Comparison of ENCODE assay signal across 8 mouse cellular contexts in genomic region chr12:108292957-108293356, GRCm38 (mm10). TPM values are rescaled to one million over a fixed set of nuclear protein-coding genes. Genes with fewer than 3 reads are reported as not detected.
DNase-seq lines count a peak whose midpoint lies in the region; ATAC-seq and TF ChIP-seq lines count a peak whose summit lies in the region.

No protein-coding gene starts in this region.

- H3K27ac ChIP-seq in forebrain, postnatal 0 days (ENCODE audit: low read depth, low read length), result no peak overlapping the region
- no peak overlapping the region; the same call in 1 of the 2 replicates for H3K27ac ChIP-seq in hindbrain, embryonic 13.5 days

- H3K4me3 ChIP-seq in forebrain, postnatal 0 days (ENCODE audit: low read depth, low read length), result no peak overlapping the region
- peak overlapping the region; percentile 8; the same call in 1 of the 2 replicates for H3K4me3 ChIP-seq in hindbrain, embryonic 13.5 days

- no peaks in the 10 kb centered on the region for H3K27me3 ChIP-seq in forebrain, postnatal 0 days (ENCODE audit: insufficient read depth, low read length)
- H3K27me3 ChIP-seq in hindbrain, embryonic 13.5 days, result no peaks in the 10 kb centered on the region

- H3K36me3 ChIP-seq in forebrain, postnatal 0 days (ENCODE audit: insufficient read depth), result no peaks in the 10 kb centered on the region
- no peaks in the 10 kb centered on the region for H3K36me3 ChIP-seq in hindbrain, embryonic 13.5 days

- peak; percentile 88 for TF ChIP-seq CTCF in forebrain, postnatal 0 days (IDR thresholded peaks at IDR 0.05; ENCODE audit: low read depth)

- no peaks in the 10 kb centered on the region for H3K4me1 ChIP-seq in forebrain, postnatal 0 days (ENCODE audit: insufficient read depth)
- peaks cover 24% of the 10 kb centered on the region for H3K4me1 ChIP-seq in hindbrain, embryonic 13.5 days (replicated peaks)

- ATAC-seq in forebrain, postnatal 0 days, result peak; percentile 78; the same call in 1 of the 2 replicates
- peak; percentile 51; the same call in 1 of the 2 replicates for ATAC-seq in hindbrain, embryonic 13.5 days (ENCODE audit: low FRiP score)
- ATAC-seq in monocyte, adult 5-6 weeks (replicated peaks; ENCODE audit: insufficient number of reproducible peaks, low FRiP score, low TSS enrichment, poor library complexity, severe bottlenecking), result no peak

- peak; percentile 86 for DNase-seq in R1 (ENCODE audit: low read depth, low spot score)
- DNase-seq in cerebellum, adult 18-20 months, result peak; percentile 84 to 87
- peak; percentile 79 for DNase-seq in forebrain, postnatal 0 days
- DNase-seq in layer of hippocampus, postnatal 10 days (ENCODE audit: low spot score in 2 of 2), result peak; percentile 69 to 73
- DNase-seq in lung, postnatal 25 days (ENCODE audit: low spot score), result peak; percentile 79
- DNase-seq in right cerebral cortex, postnatal 14 days, result peak; percentile 58

- H3K9ac ChIP-seq in forebrain, postnatal 0 days, result no peak overlapping the region
- no peak overlapping the region for H3K9ac ChIP-seq in hindbrain, embryonic 13.5 days

- no peaks in the 10 kb centered on the region for H3K9me3 ChIP-seq in forebrain, postnatal 0 days (ENCODE audit: low read length)
- no peaks in the 10 kb centered on the region for H3K9me3 ChIP-seq in hindbrain, embryonic 13.5 days

- WGBS in forebrain, postnatal 0 days, result 8% methylated on average over 8 of the region's 8 CpGs
- 7% methylated on average over 8 of the region's 8 CpGs for WGBS in hindbrain, embryonic 13.5 days

- H3K4me2 ChIP-seq in forebrain, postnatal 0 days (ENCODE audit: low read depth), result no peak overlapping the region; the same call in 1 of the 2 replicates
- peak overlapping the region; percentile 50 for H3K4me2 ChIP-seq in hindbrain, embryonic 13.5 days

RNA-seq across cellular contexts. Expression of gene Hhipl1, which starts 13.1 kb away (rescaled TPM):
- 3.9 and 5.2 TPM in 2 replicates for total RNA-seq in forebrain, postnatal 0 days (2014; rRNA removed)
- polyA plus RNA-seq in forebrain, postnatal 0 days (2015; fragmentation: Nextera tagmentation; extraction: Ambion mirVana), result 1.1 and 1.5 TPM in 2 replicates
- 1.5 and 1.6 TPM in 2 replicates for polyA plus RNA-seq in hindbrain, embryonic 13.5 days (2015; fragmentation: Nextera tagmentation; extraction: Ambion mirVana)
- total RNA-seq in layer of hippocampus, postnatal 10 days (2021), result 1 to 10 TPM; 6.3 to 7.4 TPM
- not detected in 3 replicates for total RNA-seq in monocyte, adult 5-6 weeks (2017)

RNA-seq across cellular contexts. Expression of gene Ccdc85c, which starts 17.7 kb away (rescaled TPM):
- 66.1 and 68.0 TPM in 2 replicates for total RNA-seq in forebrain, postnatal 0 days (2014; rRNA removed)
- 15.5 and 16.2 TPM in 2 replicates for polyA plus RNA-seq in forebrain, postnatal 0 days (2015; fragmentation: Nextera tagmentation; extraction: Ambion mirVana)
- 17.3 and 17.7 TPM in 2 replicates for polyA plus RNA-seq in hindbrain, embryonic 13.5 days (2015; fragmentation: Nextera tagmentation; extraction: Ambion mirVana)
- total RNA-seq in layer of hippocampus, postnatal 10 days (2021), result 10 to 100 TPM; 58.6 to 62.9 TPM
- 0.32 to 1.4 TPM in 2 of 3 replicates, not detected in the other for total RNA-seq in monocyte, adult 5-6 weeks (2017)

RNA-seq across cellular contexts. Expression of gene Cyp46a1, which starts 41.2 kb away (rescaled TPM):
- 30.4 and 34.9 TPM in 2 replicates for total RNA-seq in forebrain, postnatal 0 days (2014; rRNA removed)
- 41.8 and 49.6 TPM in 2 replicates for polyA plus RNA-seq in forebrain, postnatal 0 days (2015; fragmentation: Nextera tagmentation; extraction: Ambion mirVana)
- 15.4 and 17.5 TPM in 2 replicates for polyA plus RNA-seq in hindbrain, embryonic 13.5 days (2015; fragmentation: Nextera tagmentation; extraction: Ambion mirVana)
- total RNA-seq in layer of hippocampus, postnatal 10 days (2021), result 100 to 1,000 TPM in 1 of 2 experiments, 10 to 100 TPM in 1; 89.7 to 103 TPM
- total RNA-seq in monocyte, adult 5-6 weeks (2017), result not detected in 3 replicates

Comparison
In these comparisons a context has a peak if more than half of its experiments do, and no peak if none do; other contexts are left out.
1. RNA of gene Ccdc85c, which starts 17.7 kb away (total RNA-seq): 66.1 to 68.0 TPM in forebrain, postnatal 0 days and 58.6 to 62.9 TPM in layer of hippocampus, postnatal 10 days; 0.32 to 1.4 TPM in monocyte, adult 5-6 weeks; every median in the first group is over 10 times any median in the second.
2. RNA of gene Cyp46a1, which starts 41.2 kb away (total RNA-seq): 89.7 to 103 TPM in layer of hippocampus, postnatal 10 days and 30.4 to 34.9 TPM in forebrain, postnatal 0 days; not detected in monocyte, adult 5-6 weeks; every median in the first group is over 10 times any median in the second.
3. Peak in every context shown above with its lines, with median percentiles within 50 percentile points of each other: DNase-seq.